Mouse (Mus musculus) yolk sac, embryonic 10.5 days (tissue): ENCODE data around the gene Ccdc36.

Source experiments
- DNase-seq: peaks from one replicate; pipeline ENCODE4 v3.0.0-alpha.2; 2017; ENCODE audit warnings: low spot score

Ccdc36 gene

GRCm38 (mm10) chr9:108428384-108428783 lies at the start of gene Ccdc36:
Ccdc36 (minus strand) TSS chr9:108428484.
- DNase-seq, result no peak

GRCm38 (mm10) chr9:108474528-108474927 lies 46.2 kb upstream of the Ccdc36 start:
- DNase-seq, result no peak

- DNase-seq, result peak; percentile 76
Observed at GRCm38 (mm10) chr9:108469845-108470244, 41.6 kb upstream of the Ccdc36 start.

- no peak for DNase-seq
Observed at GRCm38 (mm10) chr9:108469430-108469829, 41.1 kb upstream of the Ccdc36 start.

DNA sequence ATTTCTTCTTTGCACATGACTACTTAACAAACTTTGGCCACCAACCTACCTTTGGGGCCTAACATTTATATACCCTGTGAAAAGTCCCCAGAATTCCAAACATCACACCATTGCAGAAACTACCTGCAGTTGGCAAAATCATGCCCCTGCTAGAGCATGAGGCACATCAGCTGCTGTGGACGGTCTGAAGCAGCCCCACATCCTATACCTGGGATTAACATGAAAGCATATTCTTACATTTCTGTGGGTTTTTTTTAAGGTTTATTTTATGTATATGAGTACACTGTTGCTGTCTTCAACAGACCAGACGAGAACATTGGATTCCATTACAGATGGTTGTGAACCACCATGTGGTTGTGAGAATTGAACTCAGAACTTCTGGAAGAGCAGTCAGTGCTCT lies 37.9 kb upstream of the Ccdc36 start:
- no peak for DNase-seq

- no peak for DNase-seq
Observed at GRCm38 (mm10) chr9:108463713-108464112, 35.4 kb upstream of the Ccdc36 start.

DNA sequence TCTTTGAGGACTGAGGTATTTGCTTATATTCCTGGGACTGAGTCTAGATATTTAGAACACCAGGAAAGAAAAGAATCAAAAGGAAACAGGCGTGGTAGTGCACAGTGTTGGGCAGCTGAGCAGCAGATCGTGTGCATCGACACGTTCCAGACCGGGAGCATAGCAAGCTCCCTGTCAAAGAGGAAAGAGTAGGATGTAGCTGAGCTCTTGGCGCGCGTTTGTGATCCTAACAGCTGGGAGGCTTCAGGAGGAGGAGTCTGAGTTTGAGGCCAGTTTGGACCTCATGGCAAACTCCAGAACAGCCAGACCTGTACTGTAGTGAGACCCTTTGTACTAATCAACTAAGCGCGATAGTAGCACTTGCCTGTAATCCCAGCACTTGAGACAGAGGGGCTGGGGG lies 33.9 kb upstream of the Ccdc36 start:
- no peak for DNase-seq

DNA sequence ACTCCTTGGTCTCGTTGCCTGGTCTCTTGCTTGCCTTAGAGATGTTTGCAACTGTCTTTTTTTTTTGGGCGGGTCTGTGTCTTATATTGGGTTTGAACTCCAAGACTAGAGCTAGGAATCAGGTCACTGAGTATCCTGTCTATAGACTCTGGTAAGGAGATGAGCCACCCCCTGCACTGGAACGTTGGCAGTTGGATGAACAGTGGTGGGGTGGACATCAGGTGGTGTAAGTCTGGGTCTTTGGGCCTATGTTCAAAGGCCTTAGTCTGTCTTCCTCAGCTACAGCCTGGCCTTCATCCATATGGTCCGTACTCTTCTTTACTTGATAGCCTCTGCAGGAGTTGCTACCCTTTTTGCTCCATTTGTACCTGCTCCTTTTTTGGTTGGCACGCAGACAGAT lies 33.4 kb upstream of the Ccdc36 start:
- DNase-seq, result no peak

- no peak for DNase-seq
Observed at GRCm38 (mm10) chr9:108461181-108461631, 32.9 kb upstream of the Ccdc36 start, which contains the start of gene Klhdc8b. Klhdc8b (minus strand) TSS chr9:108461581.

- peak; percentile 89 for DNase-seq
Observed at GRCm38 (mm10) chr9:108460319-108461178, 32.3 kb upstream of the Ccdc36 start, which contains the start of gene Ccdc71. Ccdc71 (plus strand) TSS chr9:108460527.

- no peak for DNase-seq
Observed at GRCm38 (mm10) chr9:108459939-108460318, 31.6 kb upstream of the Ccdc36 start.

DNA sequence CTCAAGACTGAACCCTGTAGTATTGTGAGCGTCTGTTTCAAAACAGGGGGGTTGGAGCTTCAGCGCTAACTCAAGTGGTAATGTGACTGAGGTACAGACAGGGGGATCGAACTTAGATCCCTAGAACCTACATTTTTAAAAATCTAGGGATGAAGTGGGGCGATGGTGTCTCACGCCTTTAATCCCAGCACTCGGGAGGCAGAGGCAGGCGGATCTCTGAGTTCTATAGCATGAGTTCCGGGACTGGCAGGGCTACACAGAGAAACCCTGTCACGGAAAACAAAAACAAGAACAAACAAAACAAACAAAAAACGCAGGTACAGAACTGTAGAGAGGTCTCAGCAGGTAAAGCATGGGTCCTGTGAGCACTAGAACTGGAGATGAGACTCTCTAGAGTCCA lies 28.7 kb upstream of the Ccdc36 start:
- DNase-seq, result no peak

- no peak for DNase-seq
Observed at GRCm38 (mm10) chr9:108455747-108456571, 27.7 kb upstream of the Ccdc36 start.

- no peak for DNase-seq
Observed at GRCm38 (mm10) chr9:108454429-108454828, 26.1 kb upstream of the Ccdc36 start.

GRCm38 (mm10) chr9:108453458-108453857 lies 25.2 kb upstream of the Ccdc36 start:
- no peak for DNase-seq

GRCm38 (mm10) chr9:108452911-108453310 lies 24.6 kb upstream of the Ccdc36 start:
- DNase-seq, result no peak

DNA sequence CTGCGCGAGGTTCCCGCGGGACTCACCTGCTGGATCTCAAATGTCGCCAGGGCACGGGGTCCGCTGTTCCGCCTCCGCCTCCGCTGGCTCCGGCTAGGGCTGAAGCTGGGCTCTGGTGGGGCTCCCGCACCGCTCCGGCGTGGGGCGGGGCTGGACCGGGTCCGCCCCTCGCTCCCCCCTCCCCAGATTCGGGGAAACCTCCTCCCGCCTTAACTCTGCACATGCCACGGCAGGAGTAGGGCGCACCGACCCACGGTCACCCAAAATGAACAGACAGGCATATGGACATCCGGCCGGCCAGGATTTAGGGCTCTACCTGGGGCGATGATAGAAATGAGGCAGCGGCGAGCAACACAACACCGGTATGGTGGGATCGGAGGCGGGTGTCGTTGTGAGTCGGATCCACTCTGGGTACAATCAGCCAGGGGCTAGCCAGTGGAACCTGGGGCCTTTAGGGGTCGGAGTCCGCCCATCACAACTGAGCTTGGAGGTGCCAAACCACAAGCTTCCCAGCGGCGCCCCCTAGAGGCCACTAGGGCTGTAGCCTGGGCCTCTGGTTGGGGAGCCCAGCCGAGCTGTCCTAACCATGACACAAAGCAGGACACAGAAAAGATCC lies 24.1 kb upstream of the Ccdc36 start:
- peak; percentile 83 for DNase-seq

DNA sequence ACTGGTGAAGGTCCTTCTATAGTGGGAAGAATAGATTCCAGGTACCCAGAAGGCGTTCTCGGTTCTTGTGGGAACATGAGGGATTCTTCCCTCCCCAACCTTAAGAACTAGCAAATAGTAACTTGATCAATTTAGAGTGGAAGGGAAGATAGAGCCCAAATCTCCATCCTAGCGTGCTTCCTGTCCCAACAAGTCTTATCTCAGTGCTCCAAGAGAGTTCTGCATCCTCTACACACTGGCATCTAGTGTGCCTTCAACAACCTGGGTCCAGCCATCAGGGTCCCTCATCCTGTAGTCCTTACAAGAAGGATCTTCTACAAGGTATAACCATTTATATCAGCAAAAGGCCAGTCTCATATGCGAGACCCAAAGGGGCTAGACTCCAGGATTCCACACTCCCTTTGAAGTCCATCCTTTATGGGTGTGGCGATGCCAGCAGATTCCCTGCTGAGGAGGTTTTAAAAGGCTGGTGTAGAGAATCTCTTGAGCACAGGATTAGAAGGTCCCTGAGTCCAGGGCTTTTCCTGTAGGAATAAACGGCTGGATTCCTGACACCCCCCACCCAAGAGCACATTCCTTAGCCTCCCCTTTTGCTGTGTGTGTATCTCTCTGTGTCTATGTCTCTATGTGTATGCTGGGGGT lies 23.4 kb upstream of the Ccdc36 start:
- DNase-seq, result no peak

GRCm38 (mm10) chr9:108451170-108451493 lies 22.8 kb upstream of the Ccdc36 start:
- no peak for DNase-seq

- DNase-seq, result no peak
Observed at GRCm38 (mm10) chr9:108450292-108451169, 22.2 kb upstream of the Ccdc36 start.

GRCm38 (mm10) chr9:108449860-108450259 lies 21.6 kb upstream of the Ccdc36 start:
- no peak for DNase-seq
